Mouse (Mus musculus) intestine, embryonic 14.5 days (tissue): ENCODE results near the gene Plekha8. TPM values are rescaled to one million over a fixed set of nuclear protein-coding genes. Genes with fewer than 3 reads are reported as not detected.

Experiments
- ATAC-seq: fragments of 200-750 bp; cut with Nextera tagmentation; replicated peaks from 2 replicates; pipeline ENCODE4 v1.8.0; 2017; ENCODE audit warnings: low read depth, moderate number of reproducible peaks, moderate TSS enrichment, moderate library complexity; ENCODE audit not compliant: low FRiP score, low TSS enrichment
- DNase-seq: peaks from one replicate; pipeline ENCODE4 v3.0.0-alpha.2; 2018; ENCODE audit warnings: low spot score
- H3K27ac ChIP-seq: fragments of 300-500 bp; sonication (generic); 2 replicates; pipeline ENCODE4 v1.5.1; 2014; ENCODE audit warnings: low read depth, mild to moderate bottlenecking, control low read depth
- H3K27me3 ChIP-seq: fragments of 300-500 bp; sonication (generic); replicated peaks from 2 replicates; pipeline ENCODE4 v1.6.1; 2014; ENCODE audit warnings: low read length, control low read depth; ENCODE audit not compliant: control insufficient read depth, insufficient read depth
- H3K36me3 ChIP-seq: fragments of 300-500 bp; sonication (generic); 2 replicates; pipeline ENCODE4 v1.6.1; 2014; ENCODE audit warnings: low read length, control low read depth; ENCODE audit not compliant: control insufficient read depth, insufficient read depth
- H3K4me1 ChIP-seq: fragments of 300-500 bp; sonication (generic); replicated peaks from 2 replicates; pipeline ENCODE4 v1.6.1; 2014; ENCODE audit warnings: low read length, control low read depth, mixed read lengths; ENCODE audit not compliant: control insufficient read depth, insufficient read depth
- H3K4me2 ChIP-seq: fragments of 300-500 bp; sonication (generic); 2 replicates; pipeline ENCODE4 v1.6.1; 2014; ENCODE audit warnings: low read length
- H3K4me3 ChIP-seq: fragments of 300-500 bp; sonication (generic); 2 replicates; pipeline ENCODE4 v1.5.1; 2014; ENCODE audit warnings: low read depth, low read length, control low read depth, mixed read lengths
- H3K9ac ChIP-seq: fragments of 300-500 bp; sonication (generic); 2 replicates; pipeline ENCODE4 v1.6.1; 2014; ENCODE audit warnings: mild to moderate bottlenecking, low read length
- H3K9me3 ChIP-seq: fragments of 300-500 bp; sonication (generic); 2 replicates; pipeline ENCODE4 v1.6.1; 2016; ENCODE audit warnings: low read length, control low read depth; ENCODE audit not compliant: control insufficient read depth
- WGBS: fragments of 180-500 bp; shearing (Covaris S2); extraction: QIAGEN DNeasy Blood & Tissue Kit; methylation state at CpG from one replicate; pipeline ENCODE4 v1.1.7; 2014; 5-methylcytosine and 5-hydroxymethylcytosine counted together
- polyA plus RNA-seq: library from polyadenylated mRNA; unstranded; fragments of >200 nt; fragmentation: Nextera tagmentation; extraction: Ambion mirVana; gene quantifications from 2 replicates; pipeline ENCODE4 v1.2.1, GENCODE M21; 2014

Gene Plekha8
- polyA plus RNA-seq, 1 experiment from 2014 or later: 12.2 TPM

- no peaks in the 10 kb centered on the region for H3K27me3 ChIP-seq
- no peak for DNase-seq
- H3K27ac ChIP-seq: no peak overlapping the region
- no peaks in the 10 kb centered on the region for H3K4me1 ChIP-seq
- no peak for ATAC-seq
- 79% methylated on average over 4 of the region's 4 CpGs for WGBS
- no peak overlapping the region for H3K4me2 ChIP-seq
- no peak overlapping the region for H3K4me3 ChIP-seq
- H3K9ac ChIP-seq: no peak overlapping the region
- H3K9me3 ChIP-seq: no peaks in the 10 kb centered on the region
- H3K36me3 ChIP-seq: peaks cover 17% of the 10 kb centered on the region; the same call in 1 of the 2 replicates
These were observed 48.3 kb downstream of the Plekha8 start for GRCm38 (mm10) chr6:54643181-54643580.

GRCm38 (mm10) chr6:54655471-54656095 is 60.7 kb downstream of the Plekha8 start:
- Histone ChIP-seq H3K4me2 (no peak overlapping the region), H3K27me3 (no peaks in the 10 kb centered on the region), H3K36me3 (no peaks in the 10 kb centered on the region), H3K9ac (no peak overlapping the region), H3K9me3 (no peaks in the 10 kb centered on the region), H3K4me1 (0 out of 2 replicates have a peak, but pooled peaks cover 7% of the 10 kb centered on the region), H3K27ac (no peak overlapping the region), H3K4me3 (no peak overlapping the region)
- ATAC-seq (no peak), DNase-seq (no peak)
- 68% methylated on average over 11 of the region's 11 CpGs for WGBS

GRCm38 (mm10) chr6:54657861-54658260 is 63.0 kb downstream of the Plekha8 start:
- no peak overlapping the region for H3K4me2 ChIP-seq
- no peak overlapping the region for H3K9ac ChIP-seq
- no peaks in the 10 kb centered on the region for H3K27me3 ChIP-seq
- no peaks in the 10 kb centered on the region for H3K36me3 ChIP-seq
- H3K4me3 ChIP-seq: no peak overlapping the region
- H3K4me1 ChIP-seq: no peaks in the 10 kb centered on the region
- DNase-seq (no peak), ATAC-seq (no peak)
- H3K9me3 ChIP-seq: no peaks in the 10 kb centered on the region
- no peak overlapping the region for H3K27ac ChIP-seq
- WGBS: 71% methylated on average over 6 of the region's 6 CpGs

- H3K4me1 ChIP-seq: no peaks in the 10 kb centered on the region
- H3K9ac ChIP-seq: no peak overlapping the region
- 90% methylated on average over 6 of the region's 6 CpGs for WGBS
- DNase-seq (no peak), ATAC-seq (no peak)
- H3K4me2 ChIP-seq: no peak overlapping the region
- no peaks in the 10 kb centered on the region for H3K27me3 ChIP-seq
- no peak overlapping the region for H3K27ac ChIP-seq
- H3K36me3 ChIP-seq: no peaks in the 10 kb centered on the region
- H3K9me3 ChIP-seq: 0 out of 2 replicates have a peak, but pooled peaks cover 3% of the 10 kb centered on the region
- H3K4me3 ChIP-seq: no peak overlapping the region
These were observed 75.0 kb downstream of the Plekha8 start for GRCm38 (mm10) chr6:54669868-54670267.

- 59% methylated on average over 5 of the region's 5 CpGs for WGBS
- Histone ChIP-seq H3K4me1 (no peaks in the 10 kb centered on the region), H3K9ac (no peak overlapping the region), H3K4me2 (no peak overlapping the region), H3K9me3 (0 out of 2 replicates have a peak, but pooled peaks cover 3% of the 10 kb centered on the region), H3K27me3 (no peaks in the 10 kb centered on the region), H3K4me3 (no peak overlapping the region), H3K36me3 (no peaks in the 10 kb centered on the region), H3K27ac (no peak overlapping the region)
- ATAC-seq (no peak), DNase-seq (no peak)
These were observed 78.0 kb downstream of the Plekha8 start for GRCm38 (mm10) chr6:54672901-54673300.

- H3K27me3 ChIP-seq: peaks cover 19% of the 10 kb centered on the region; the same call in 1 of the 2 replicates
- H3K9me3 ChIP-seq: no peaks in the 10 kb centered on the region
- no peak overlapping the region for H3K4me2 ChIP-seq
- ATAC-seq: no peak
- no peak for DNase-seq
- H3K36me3 ChIP-seq: no peaks in the 10 kb centered on the region
- H3K4me1 ChIP-seq: peaks cover 6% of the 10 kb centered on the region
- H3K27ac ChIP-seq: no peak overlapping the region
- H3K4me3 ChIP-seq: no peak overlapping the region
- H3K9ac ChIP-seq: no peak overlapping the region
- WGBS: 79% methylated on average over 5 of the region's 5 CpGs
These were observed 84.8 kb downstream of the Plekha8 start for GRCm38 (mm10) chr6:54679686-54680085.

GRCm38 (mm10) chr6:54680891-54681745 is 86.2 kb downstream of the Plekha8 start, which contains the start of gene Mturn:
TSS of gene Mturn (plus strand) at chr6:54681624.
- Histone ChIP-seq H3K4me2 (peak within 1 kb of the TSS; percentile 91), H3K36me3 (no peaks in the 10 kb centered on the region), H3K9me3 (no peaks in the 10 kb centered on the region), H3K27me3 (peaks cover 19% of the 10 kb centered on the region; the same call in 1 of the 2 replicates), H3K4me3 (peak within 1 kb of the TSS; percentile 75), H3K4me1 (peaks cover 6% of the 10 kb centered on the region), H3K9ac (peak within 1 kb of the TSS; percentile 49), H3K27ac (0 out of 2 replicates have a peak within 1 kb of the TSS, but pooled peaks have one; percentile 34)
- 3% methylated on average over 39 of the region's 48 CpGs for WGBS
- peak; percentile 98 for DNase-seq
- peak; percentile 99 for ATAC-seq

- ATAC-seq: peak; percentile 88
These were observed 87.0 kb downstream of the Plekha8 start for GRCm38 (mm10) chr6:54681746-54682428.

More at GRCm38 (mm10) chr6:54681746-54682428, 87.0 kb downstream of the Plekha8 start:
- H3K36me3 ChIP-seq: no peaks in the 10 kb centered on the region
- peak overlapping the region; percentile 49 for H3K9ac ChIP-seq
- peak overlapping the region; percentile 75 for H3K4me3 ChIP-seq
- H3K27me3 ChIP-seq: peaks cover 19% of the 10 kb centered on the region; the same call in 1 of the 2 replicates
- under 1% methylated on average over 57 of the region's 61 CpGs for WGBS
- H3K4me1 ChIP-seq: peaks cover 6% of the 10 kb centered on the region
- no peaks in the 10 kb centered on the region for H3K9me3 ChIP-seq
- peak overlapping the region; percentile 91 for H3K4me2 ChIP-seq
- DNase-seq: no peak
- 0 out of 2 replicates have a peak overlapping the region, but pooled peaks have one; percentile 34 for H3K27ac ChIP-seq
